Mouse (Mus musculus): Measurements from ENCODE around the gene Abhd4. TPM values are rescaled to one million over a fixed set of nuclear protein-coding genes. Genes with fewer than 3 reads are reported as not detected.

Gene Abhd4
- polyA plus RNA-seq (2014; fragmentation: Illumina TruSeq; extraction: RNeasy Lipid Tissue Mini Kit (QIAGEN cat#74804); ENCODE audit: low read depth, low replicate concordance), result 12.8 TPM

DNA sequence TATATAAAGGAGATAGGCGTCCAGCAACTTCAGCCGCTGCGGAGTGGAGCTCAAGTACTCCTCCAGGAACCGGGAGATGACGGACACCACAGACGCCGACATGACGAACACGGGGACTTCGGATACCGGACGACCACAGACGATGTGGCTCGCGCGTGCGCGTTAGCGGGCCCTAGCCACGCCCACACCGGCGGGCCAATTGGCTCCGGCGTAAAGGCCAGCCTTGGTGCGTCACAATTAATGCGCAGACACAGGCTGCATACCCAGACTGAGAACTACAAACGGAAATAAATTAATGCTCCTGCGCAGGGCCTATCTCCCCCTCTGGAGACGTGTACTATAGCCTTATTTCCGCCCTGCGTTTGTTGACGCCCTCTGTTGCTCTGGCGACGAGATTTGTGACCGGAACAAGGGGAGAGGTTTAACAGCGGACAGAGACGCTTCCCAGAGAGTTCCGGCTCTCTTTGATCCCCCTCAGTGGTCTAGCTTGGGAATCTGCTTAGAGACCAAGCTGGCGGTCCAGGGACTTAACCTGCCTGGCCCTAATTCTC, at the start of gene Abhd4, which contains the start of gene Dad1:
TSS of gene Abhd4 (plus strand) at position 448 of the 551 bp plus-strand sequence.
TSS of gene Dad1 (minus strand) at position 364 of the 551 bp plus-strand sequence.

DNA sequence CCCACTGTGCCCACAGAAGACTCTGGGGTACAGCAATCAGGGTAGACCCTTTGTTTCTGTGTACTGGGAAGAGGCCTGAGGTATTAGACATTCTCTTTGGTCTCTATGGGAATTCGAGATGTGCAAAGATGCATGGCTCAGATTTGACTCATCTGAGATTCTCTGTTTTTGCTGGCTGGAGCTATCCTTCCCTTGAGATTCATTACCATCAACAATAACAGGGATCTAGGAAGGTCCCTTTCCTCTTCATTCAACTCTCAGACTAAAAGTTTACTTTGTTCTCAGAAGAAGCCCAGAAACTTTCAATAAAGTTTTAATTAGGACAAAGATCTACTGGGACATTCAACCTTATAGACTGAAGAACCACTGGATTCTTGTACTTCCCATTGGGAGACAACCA, 30.9 kb downstream of the Abhd4 start, which contains the start of gene Olfr49:
TSS of gene Olfr49 (minus strand) at position 101 of the 400 bp plus-strand sequence.

Other genes starting within 250 kb of the Abhd4 start
- gene Dad1, start 84 bp upstream of the Abhd4 start, polyA plus RNA-seq (2014; fragmentation: Illumina TruSeq; extraction: RNeasy Lipid Tissue Mini Kit (QIAGEN cat#74804); ENCODE audit: low read depth, low replicate concordance), result 11.7 TPM
- gene Olfr49, start 30.8 kb downstream of the Abhd4 start, polyA plus RNA-seq (2014; fragmentation: Illumina TruSeq; extraction: RNeasy Lipid Tissue Mini Kit (QIAGEN cat#74804); ENCODE audit: low read depth, low replicate concordance), result not detected
- 10.2 TPM for gene Oxa1l, start 106.6 kb downstream of the Abhd4 start, polyA plus RNA-seq (2014; fragmentation: Illumina TruSeq; extraction: RNeasy Lipid Tissue Mini Kit (QIAGEN cat#74804); ENCODE audit: low read depth, low replicate concordance)
- gene Slc7a7, start 163.6 kb downstream of the Abhd4 start, polyA plus RNA-seq (2014; fragmentation: Illumina TruSeq; extraction: RNeasy Lipid Tissue Mini Kit (QIAGEN cat#74804); ENCODE audit: low read depth, low replicate concordance), result 2.0 TPM
- 45.6 TPM for gene Mrpl52, start 172.7 kb downstream of the Abhd4 start, polyA plus RNA-seq (2014; fragmentation: Illumina TruSeq; extraction: RNeasy Lipid Tissue Mini Kit (QIAGEN cat#74804); ENCODE audit: low read depth, low replicate concordance)
- gene Mmp14, start 177.4 kb downstream of the Abhd4 start, polyA plus RNA-seq (2014; fragmentation: Illumina TruSeq; extraction: RNeasy Lipid Tissue Mini Kit (QIAGEN cat#74804); ENCODE audit: low read depth, low replicate concordance), result 14.3 TPM
- gene Lrp10, start 209.9 kb downstream of the Abhd4 start, polyA plus RNA-seq (2014; fragmentation: Illumina TruSeq; extraction: RNeasy Lipid Tissue Mini Kit (QIAGEN cat#74804); ENCODE audit: low read depth, low replicate concordance), result 2.3 TPM
- not detected for gene Rem2, start 221.9 kb downstream of the Abhd4 start, polyA plus RNA-seq (2014; fragmentation: Illumina TruSeq; extraction: RNeasy Lipid Tissue Mini Kit (QIAGEN cat#74804); ENCODE audit: low read depth, low replicate concordance)

Measured in liver, adult 10 weeks (tissue).